Mouse (Mus musculus): ENCODE data around the gene 9530002B09Rik. TPM values are rescaled to one million over a fixed set of nuclear protein-coding genes. Genes with fewer than 3 reads are reported as not detected.

The 9530002B09Rik gene
- polyA plus RNA-seq (2015; fragmentation: Illumina TruSeq; extraction: RNeasy Lipid Tissue Mini Kit (QIAGEN cat#74804); ENCODE audit: insufficient read depth, low read depth, low replicate concordance) = not detected

DNA sequence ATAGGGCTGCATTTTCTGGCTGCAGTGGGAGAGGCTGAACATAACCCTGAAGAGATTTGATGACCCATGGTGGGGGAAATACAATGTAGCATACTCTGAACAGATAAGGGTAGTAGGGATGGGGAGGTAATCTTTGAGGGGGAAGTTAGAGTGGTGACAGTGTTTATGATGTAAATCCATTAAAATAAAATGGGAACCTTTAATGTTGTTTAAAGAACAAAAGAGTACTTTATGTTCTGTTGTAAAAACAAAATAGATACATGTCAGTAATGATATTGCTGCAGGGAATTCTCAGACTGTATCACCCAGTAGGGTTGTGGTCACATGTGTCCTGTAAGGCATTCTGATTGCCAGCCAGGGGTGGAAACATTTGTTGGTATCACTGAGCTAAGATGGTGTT is at the start of gene 9530002B09Rik:
9530002B09Rik (plus strand) TSS at position 301 of the 400 bp plus-strand sequence.

Other genes with a start within 250 kb of the 9530002B09Rik start
- gene Ppt1, start 147.0 kb downstream of the 9530002B09Rik start, polyA plus RNA-seq (2015; fragmentation: Illumina TruSeq; extraction: RNeasy Lipid Tissue Mini Kit (QIAGEN cat#74804); ENCODE audit: insufficient read depth, low read depth, low replicate concordance) = 13.5 TPM
- gene Cap1, start 196.8 kb downstream of the 9530002B09Rik start, polyA plus RNA-seq (2015; fragmentation: Illumina TruSeq; extraction: RNeasy Lipid Tissue Mini Kit (QIAGEN cat#74804); ENCODE audit: insufficient read depth, low read depth, low replicate concordance) = 22.8 TPM